Mouse (Mus musculus): ENCODE measurements at regions not wholly inside any gene's neighbourhood (a gene's known extent, or its start where the extent isn't known, plus 50 kb on each side); places are given as distances from the start of the nearest gene placed in this dataset.

DNA sequence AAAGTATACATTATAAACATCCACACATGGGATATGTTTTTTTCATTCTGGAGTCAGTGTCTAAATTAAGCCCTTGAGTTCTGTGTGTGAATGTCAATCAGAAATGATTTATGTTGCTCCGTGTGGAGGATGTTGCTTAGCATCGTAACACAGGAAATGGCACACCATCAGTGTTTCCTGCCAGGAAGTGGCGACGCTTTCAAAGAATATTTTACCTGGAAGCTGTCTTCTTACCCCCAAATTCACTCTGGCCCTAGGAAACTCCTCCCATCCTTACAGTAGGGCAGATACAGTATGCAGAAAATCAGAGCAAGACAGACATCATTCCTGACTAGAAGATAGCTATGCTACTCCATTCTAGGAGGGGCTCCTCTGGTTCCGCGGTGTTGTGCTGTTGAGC, 145.1 kb upstream of the L3mbtl3 start:
- no peak for TF ChIP-seq CTCF (IDR thresholded peaks at IDR 0.05; ENCODE audit: extremely low read depth, insufficient read length, insufficient replicate concordance, low read depth, low read length)
- TF ChIP-seq POLR2A (IDR thresholded peaks at IDR 0.05; ENCODE audit: low read depth, low read length) = no peak

Measured in small intestine, adult 2 months (tissue).